Mouse (Mus musculus): ENCODE results near the gene Slc35b1.
A peak's percentile ranks its signal among the peaks of the same experiment; 100 is the strongest.

Gene Slc35b1

DNA sequence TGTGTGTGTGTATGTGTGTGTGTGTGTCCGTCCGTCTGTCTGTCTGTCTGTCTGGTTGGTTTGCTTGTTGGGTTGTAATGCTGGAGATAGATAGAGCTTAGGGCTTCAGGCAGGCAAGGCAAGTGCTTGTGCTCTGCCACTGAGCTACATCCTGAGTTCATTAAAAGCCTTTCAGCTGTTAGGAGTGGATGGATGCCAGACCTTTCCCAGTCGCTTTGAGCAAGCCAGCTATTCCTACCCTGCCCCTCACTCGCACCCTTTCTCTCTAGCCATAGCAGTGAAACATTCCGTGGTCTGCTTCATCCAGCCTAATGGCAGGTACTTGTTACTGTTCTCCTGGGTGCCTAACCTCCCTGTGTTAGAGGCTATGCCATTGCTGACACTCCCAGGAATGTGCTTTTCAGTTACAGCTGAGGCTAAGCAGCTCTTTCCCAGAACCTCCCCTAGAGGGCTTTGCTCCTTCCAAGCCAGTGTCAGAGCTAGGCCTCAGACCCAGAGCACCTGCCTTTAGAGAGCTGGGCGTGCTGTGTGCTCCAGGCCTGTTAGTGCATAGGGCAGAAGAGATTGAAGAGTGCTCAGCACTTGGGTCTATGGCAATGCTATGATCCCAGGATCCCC is 18.1 kb upstream of the Slc35b1 start:
- DNase-seq = peak; percentile 23

DNA sequence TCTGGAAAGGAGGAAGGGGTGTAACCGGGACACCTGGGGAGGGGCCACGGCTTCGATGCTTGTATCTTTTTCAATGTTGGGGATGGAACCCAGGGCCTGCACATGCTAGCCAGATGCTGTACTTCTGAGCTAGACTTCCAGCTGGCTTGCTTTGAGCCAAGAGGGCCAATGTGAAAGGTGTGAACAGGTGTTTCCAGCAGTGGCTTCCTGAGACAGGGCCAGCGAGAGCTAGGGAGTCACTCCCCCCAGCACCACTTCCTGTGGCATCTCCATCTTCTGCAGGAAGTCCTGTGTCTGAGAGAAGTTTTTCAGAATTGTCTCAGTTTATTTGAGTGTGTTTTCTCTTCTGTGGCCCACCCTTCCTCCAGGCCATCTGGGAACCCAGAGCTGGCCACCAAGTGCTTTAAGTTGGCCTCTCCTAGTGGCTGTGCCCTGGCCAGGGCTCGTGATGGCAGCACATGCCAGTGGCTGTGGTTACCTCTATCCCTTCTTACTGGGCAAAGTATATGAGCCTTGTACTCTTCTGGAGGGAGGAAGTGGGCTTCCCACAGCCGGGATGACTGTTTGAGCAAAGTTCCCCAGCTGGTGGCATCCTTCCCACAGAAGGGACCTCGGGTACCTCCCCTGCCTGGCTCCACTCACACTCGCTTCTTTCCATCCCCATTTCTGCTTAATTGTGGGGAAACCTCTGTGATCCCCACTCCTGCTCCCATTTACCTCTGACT is 17.3 kb upstream of the Slc35b1 start:
- DNase-seq = no peak

DNA sequence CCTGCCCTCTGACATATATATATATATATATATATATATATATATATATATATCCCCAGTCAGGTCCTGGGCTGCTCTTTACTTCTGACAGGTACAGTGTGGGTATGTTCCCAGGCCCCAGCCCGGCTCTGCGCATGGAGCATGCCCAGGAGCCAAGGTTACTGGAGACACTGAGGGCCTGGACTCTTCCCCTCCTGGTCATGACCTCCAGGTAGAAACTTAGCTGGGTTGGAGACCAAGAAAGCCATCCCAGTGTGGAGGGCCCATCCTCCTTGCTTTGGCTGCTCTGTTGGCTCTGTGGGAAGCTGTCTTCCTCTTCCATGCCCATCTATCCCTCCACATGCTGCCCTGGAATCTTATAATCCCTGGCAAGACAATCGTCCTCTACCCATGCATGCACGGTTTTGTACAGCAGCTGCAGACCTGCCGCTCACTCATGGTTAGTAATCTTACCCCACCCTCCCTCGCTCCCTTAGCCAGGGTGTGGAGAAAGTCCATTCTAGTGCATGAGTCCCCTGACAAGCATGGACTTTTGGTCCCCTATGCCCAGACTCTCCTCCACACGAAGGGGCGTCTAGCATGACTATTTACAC is 16.2 kb upstream of the Slc35b1 start:
- DNase-seq = no peak

DNA sequence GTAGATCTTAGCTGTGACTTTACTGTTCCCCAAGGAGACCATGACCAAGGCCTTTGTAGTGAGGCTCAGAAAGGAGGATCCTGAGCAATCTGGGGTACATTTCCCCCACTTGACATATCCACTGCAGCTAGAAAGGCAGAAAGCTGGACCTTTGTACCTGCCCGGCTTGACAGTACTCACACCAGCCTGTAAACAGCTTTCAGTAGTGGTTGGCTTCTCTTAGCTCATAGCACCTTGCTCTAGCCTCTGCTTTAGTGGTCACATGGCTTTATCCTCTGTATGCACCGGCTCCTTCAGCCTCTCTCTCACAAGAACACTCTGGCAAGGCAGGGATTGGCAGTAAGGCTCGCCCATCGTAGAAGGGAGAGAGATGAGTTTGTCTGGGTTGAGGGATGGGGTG is 15.6 kb upstream of the Slc35b1 start:
- DNase-seq = no peak

DNA sequence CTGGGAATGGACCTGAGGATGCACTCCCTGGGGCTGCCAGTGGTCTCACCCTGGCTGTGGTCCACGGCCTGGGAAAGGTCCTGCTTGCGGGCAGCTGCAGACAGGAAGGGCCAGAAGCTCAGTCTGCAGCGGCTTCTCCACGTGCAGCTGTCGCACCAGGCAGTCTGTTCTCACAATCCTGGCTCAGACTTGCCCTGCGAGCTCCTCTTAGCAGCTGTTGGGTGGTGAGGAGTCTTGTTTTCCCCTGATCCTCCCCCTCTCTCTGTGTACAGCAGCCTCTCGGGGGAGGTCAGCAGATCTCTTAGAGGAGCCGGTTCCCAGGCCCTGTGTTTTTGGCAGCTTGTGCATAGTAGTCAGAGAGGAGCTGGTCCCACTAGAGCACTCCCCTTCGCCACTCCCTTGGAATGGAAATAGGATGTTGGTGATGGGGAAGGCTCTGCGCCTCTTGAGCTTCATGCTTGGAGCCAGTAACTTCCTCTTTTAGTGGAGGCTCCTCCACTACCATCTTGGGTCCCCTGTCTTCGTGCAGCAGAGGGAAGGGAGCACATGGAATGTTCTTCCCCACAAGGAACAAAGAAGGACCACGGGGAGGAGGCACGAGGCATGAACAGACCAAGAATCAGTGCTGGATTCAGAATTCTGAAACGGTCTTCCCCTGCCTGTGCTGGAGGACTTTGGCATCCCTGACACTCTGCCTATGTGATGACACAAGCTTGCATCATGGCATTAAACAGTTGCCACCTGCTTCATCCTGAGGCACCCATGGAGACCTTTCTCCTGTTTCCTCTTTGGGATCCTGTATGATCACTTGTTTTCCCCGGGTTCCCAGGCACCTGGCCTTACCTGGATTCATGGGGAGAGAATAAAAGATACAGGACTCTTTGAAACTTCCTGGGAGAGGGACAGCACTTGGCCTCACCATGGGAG is 14.3 kb upstream of the Slc35b1 start:
- DNase-seq = peak; percentile 56

DNA sequence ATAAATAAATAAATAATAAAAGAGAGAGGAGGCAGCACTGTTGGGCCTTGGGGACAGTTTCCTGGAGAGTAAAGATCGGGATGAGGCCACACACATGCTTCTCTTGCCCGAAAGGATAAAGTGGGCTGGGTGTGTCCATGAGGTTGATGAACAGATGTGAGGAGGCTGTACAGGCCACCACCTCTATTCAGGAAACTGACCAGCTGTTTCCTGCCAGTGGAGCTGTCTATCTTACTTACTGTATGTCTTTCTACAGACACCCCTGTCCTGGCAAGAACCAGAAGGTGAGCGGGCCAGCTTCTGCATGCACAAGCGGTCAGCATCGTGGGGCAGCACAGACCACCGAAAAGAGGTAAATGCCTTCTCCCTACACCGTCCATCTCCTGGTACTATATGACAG is 13.3 kb upstream of the Slc35b1 start:
- no peak for DNase-seq

DNA sequence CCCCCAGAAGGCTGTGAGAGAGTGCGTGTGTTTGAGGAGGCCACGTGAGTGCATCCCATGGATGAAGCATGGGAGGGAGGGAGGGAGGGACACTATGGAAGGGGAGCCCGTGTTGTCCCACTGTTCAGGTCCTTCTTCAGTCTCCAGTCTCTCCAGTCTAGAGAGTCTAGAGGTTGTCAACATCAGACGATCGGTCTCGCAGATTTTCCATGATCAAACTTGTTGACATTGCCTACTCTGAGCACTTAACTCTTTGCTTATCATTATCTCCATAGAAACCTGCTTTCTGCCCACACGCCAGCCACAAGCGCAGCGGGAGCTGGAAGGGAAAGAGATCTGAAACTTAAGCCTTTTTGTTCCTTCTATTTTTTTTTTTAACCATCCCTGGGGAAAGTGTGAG is 5.6 kb upstream of the Slc35b1 start:
- no peak for DNase-seq

DNA sequence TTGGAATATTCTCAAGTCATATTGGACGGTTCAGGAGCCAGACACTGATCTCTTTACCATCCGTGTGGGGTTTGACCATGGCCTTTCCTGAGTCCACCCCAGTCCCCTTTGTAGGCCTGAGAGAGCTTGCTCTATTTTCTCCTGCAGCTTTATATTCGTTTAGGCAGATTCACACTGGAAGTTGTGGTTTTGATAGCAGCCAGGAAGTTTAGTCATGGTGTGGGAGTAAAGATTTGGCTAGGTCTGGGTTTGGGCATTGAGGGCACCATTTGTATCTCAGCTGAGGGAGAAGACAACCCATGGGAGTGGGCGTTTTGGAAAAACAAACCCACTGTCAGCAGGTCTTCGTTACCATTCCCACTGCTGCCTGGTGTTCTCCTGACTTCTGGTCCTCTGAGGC is 4.9 kb upstream of the Slc35b1 start:
- DNase-seq = no peak

DNA sequence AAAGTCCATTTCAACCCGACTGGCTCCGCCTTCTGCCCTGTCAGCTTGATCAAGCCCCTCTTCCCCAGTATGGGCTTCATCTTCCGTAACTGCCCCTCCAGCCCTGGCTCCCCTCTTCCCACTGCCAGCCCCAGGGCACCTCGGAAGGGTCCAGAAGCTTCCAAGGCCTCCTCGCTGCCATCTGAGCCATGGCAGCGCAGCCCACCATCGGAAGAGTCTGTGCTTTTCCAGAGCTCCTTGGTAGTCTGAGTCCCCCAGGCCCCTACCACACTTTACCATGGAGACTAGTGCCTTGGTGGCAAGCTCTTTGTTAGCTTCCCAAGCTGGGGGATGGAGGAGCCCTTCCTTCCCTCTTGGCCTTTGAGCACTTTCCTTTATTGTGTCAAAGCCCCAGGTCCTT is 3.8 kb upstream of the Slc35b1 start:
- DNase-seq = no peak

DNA sequence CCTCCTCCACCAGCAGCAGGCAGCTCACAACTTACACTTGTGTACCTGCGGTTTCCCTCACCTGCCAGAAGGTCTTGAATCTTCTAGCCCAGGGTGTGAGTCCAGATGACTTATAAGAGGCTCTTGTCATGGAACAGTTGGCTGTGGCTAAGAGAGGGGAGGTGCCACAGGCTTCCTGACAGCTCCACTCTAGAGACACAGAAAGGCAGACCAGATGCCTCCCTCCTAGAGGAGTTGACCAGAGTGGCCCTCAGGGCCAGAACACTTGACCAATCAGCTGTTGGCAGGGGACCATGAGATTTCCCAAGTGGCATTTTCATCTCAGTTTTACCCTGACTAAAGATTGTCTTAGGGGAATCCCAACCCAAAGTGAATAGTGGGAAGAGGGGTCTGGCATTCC is 3.3 kb upstream of the Slc35b1 start:
- no peak for DNase-seq

DNA sequence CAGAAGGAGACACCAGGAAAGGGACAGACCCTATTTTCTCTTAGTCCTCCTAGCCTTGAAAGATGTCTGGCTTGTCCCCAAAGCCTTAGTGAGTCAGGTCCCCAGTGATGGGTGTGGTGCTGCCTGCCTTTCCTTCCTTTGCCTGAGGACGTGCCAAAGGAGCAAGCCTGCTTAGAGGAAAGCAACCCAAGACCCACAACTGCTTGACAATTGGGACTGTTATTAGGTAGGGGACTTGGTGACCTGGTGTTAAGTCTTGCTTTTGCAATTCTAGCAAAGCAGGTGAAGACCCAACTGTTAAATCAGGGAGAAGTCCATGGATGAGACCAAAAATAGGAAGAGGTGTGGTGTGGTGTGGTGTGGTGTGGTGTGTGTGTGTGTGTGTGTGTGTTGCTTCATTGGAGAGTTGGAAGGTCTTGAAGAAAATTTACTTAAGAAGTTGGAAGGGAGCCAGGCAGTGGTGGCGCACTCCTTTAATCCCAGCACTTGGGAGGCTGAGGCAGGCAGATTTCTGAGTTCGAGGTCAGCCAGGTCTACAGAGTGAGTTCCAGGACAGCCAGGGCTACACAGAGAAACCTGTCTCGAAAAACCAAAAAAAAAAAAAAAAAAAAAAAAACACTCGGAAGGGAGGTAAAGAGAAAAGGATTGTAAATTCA is 1.0 kb upstream of the Slc35b1 start:
- DNase-seq = peak; percentile 26

DNA sequence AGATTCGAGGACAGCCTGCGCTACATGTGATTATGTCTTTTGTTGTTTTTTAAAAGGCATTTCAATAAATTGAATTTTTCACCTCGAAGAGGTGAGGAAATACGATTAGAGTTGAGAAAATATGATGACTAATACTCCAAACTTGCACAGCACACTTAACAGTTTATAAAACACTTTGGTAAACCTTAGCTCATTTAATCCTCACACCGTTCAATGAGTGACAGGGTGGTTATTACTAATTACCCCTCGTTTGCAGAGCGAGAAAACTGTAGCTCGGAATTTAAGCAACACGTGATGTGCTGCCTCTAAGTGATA is 531 bp upstream of the Slc35b1 start:
- no peak for DNase-seq

DNA sequence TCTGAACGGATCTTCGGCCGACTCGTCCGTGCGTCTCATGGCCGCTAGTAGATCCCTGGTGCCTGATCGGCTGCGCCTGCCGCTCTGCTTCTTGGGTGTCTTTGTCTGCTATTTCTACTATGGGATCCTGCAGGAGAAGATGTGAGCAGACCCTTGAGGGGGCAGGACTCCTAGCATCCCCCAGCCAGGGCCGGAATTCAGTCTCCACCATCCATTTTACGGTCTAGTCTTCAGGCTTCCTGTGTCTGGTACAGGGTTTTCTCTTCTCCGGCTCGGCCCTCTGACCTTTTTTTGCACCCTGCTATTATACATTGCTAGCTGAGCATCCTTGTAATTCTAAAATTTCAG is 455 bp downstream of the Slc35b1 start:
- DNase-seq = no peak

DNA sequence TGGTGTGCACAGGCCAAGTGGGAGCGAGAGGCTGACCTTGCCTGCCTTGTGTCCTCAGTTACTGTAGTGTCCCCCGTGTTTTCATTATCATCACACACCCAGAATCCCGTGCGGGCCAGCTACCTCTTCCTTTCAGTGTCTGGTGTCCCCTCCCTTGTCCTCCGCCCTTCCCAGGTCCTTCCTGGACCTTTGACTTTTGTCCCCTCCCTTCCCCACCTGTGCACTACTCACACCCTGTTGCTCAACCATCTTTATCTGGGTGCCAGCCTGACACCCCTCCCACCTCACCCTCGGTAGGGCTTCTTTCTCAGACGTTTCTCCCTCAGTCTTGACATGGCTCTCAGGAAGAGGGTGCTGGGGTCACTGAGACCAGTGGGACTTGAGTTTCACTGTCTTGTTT is 2.9 kb downstream of the Slc35b1 start:
- no peak for DNase-seq

DNA sequence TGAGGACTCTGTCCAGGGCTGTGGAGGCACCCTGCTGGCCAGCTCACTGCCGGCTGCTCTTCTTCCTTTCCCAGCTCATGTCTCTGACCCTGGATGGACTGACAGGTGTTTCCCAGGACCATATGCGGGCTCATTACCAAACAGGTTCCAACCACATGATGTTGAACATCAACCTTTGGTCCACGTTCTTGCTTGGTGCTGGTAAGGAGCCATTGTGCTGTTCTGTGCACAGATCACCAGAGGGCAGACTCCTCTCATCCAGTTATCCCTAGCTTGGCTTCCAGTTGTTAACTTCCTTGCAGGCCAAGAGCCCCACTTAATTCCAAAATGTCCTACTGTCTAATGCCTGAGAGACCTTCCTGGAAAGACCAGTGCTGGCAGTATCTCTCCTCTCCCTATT is 4.5 kb downstream of the Slc35b1 start:
- DNase-seq = peak; percentile 72

DNA sequence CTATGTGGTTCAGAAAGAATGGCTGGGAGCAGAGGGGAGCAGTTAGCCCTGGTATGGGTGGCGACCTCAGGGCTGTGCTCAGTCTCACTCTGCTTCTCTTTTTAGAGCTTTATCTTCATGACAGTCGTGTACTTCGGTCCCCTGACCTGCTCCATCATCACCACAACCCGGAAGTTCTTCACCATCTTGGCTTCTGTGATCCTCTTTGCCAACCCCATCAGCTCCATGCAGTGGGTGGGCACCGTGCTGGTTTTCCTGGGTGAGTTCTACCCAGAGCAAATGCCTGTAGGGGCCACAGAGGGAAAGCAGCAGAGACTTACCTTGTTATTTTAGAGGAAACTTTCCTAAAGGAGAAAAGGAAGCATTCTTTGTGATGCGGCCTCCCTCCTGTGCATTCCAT is 5.9 kb downstream of the Slc35b1 start:
- no peak for DNase-seq

DNA sequence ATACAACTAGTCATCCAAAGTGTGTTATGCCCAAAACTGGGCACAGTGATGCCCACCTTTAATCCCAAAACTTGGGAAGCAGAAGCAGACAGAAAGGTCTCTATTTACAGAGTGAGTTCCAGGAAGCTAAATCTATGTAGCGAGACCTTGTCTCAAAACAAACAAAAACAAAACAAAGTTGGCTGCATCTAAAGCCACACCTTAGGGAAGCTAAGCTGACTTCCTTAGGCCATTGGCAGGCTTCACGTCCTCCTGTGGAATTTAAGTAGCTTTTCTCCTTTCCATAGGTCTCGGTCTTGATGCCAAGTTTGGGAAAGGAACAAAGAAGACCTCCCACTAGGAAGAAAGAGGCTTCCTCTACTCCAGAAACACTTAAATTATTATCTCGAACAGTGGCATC is 6.7 kb downstream of the Slc35b1 start:
- no peak for DNase-seq

DNA sequence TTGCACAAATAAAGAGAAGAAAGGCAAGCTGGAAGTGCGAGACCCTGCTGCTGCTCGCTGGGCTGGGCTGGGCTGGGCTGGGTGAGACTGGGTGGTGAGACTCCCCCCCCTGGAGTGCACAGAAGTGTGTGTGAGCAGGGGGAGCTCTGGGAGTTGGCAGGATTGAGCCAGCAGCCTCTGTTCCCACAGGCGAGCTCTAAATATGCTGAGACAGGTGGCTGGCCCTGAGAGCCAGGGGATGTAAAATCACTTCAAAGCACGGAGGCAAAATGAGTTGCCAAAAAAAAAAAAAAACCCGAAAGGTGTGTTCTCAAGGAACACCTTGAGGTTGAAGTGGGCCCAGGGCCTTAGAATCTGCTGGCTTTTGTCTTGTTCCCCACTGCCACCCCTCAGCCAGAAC is 7.3 kb downstream of the Slc35b1 start:
- DNase-seq = no peak

DNA sequence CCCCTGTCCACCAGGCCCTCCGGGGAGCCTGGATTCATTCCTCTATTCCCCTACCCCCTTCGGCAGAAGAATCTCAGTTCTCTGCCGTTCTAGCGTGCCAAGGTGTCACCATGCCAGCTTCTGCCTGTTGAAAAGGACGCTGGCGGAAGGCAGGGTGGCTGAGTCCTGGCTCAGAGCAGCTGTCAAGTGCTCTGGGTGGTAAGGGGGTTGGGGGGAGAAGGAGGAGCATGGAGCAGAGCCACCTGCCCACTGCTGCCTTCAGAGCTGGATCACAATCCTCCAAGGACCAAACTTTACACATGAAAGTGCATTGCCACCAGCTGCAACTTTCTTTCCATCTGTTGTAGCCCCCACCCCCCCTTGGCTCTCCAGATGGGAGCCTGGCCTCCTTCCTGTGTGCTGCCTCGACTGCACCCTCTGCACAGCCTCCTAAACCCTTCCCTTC is 7.8 kb downstream of the Slc35b1 start:
- no peak for DNase-seq

DNA sequence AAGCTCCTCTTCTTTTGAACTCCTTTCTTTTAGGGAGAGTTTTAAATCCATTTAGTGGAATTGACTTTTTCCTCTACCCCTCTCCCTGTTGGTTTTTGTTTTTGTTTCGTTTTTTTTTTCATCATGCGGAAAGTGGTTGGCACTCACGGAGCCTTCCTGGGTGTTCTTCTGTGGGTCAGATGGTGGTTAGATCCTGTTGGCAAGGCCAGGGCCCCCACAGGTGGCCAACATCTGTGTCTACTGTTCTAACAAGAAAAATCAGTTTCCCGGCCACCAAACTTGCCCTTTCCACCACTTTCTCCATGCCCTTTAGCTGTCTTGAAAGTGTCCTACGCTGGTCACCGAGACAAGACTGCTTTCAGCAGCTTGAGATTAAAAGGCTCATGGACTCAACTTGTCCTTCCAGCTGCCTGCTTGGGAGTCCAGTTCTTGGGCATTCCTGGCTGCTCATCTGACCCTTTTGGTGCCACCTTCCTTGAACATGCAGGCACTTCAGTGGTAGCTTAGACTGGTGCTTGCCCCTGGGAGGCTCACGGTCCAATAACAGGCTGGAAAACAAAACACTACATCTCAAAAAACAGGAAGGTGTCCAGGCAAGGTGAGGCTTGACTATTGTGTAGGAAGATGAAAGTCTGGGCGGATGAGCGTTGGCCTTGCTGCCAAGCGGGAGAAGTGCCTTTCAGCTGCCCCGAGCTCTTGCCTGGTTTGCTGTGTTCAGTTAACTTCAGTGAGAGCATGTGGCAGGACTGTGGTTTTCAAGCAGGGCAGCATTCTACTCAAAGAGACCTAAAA is 8.4 kb downstream of the Slc35b1 start:
- DNase-seq = no peak

DNA sequence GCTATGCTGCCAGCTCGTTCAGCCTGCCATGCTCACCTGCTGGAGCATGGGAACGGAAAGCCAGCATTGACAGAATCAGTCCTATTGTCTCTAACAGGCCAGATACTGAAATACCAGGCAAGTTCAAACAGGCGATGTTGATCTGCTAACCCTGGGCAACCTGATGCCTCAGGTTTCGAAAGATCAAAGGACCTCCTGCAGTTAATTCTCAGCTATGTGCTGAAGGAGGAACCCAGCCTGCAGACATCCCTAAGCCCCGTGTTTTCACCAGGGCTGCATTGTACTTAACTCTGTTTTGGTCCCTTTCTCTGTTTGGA is 9.0 kb downstream of the Slc35b1 start:
- no peak for DNase-seq

DNA sequence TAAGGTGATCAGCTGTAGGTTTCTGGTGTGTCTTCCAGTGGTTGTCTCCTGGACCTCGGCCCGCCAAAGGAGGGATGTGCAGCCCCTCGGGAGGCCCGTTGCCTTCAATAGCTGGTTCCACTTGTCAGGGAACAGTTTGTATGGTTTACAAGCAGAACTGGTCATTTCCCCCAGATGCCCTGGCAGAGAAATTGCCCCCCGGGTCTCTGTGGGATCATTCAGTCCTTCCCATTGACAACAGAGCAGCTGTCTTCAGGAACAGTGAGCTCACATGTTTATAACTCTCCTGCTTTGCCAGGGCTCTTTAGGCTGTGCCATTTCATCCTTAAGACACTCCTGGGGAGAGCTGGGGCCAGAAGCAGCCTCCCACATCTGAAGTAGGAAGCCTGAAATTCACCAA is 9.6 kb downstream of the Slc35b1 start:
- DNase-seq = no peak

DNA sequence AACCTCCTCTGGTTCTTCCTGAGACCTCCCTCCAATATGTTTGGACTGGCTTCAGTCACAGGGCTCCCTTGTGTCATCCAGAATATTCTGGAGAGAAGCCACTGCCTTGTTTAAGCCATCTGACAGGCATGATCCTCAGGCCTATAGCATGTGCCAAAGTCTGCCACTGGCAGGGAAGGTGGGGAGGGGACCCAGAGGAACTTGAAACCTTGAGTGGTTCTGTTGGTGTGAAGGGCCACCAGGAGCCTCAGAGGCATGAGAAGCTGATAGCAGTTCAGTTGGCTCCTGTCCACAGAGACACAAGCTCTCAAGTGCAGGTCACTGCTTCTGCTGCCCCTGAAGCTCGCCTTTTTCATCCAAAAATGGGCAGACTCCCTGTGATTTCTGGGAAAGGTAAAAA is 12.1 kb downstream of the Slc35b1 start:
- DNase-seq = no peak

Data from kidney, adult 11 months (tissue).